Mouse (Mus musculus): ENCODE measurements around the gene Gm49369. TPM values are rescaled to one million over a fixed set of nuclear protein-coding genes. Genes with fewer than 3 reads are reported as not detected.

Gm49369 gene
- polyA plus RNA-seq, 2 experiments = 0.29 TPM; not detected in 1

DNA sequence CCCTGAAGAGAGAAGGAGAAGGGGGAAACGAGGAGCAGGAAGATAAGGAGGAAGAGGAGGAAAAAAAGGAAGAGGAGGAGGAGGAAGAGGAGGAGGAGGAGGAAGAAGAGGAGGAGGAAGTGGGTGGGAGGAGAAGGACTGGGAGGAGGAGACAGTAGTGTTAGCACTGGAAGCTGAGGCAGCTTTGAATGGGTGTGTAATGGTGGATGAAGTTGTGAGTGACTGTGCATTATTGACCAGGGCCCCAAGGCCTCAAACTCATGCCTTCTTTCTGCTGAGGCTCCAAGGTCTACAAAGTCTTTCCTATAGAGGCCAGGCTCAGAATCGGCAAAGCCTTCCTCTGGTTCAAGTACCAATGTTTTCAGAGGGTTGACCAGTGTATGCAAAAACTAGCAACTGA lies 39.4 kb upstream of the Gm49369 start:
- 56% methylated on average over 2 of the region's 2 CpGs for WGBS (ENCODE audit: insufficient replicate concordance)
- H3K9me3 ChIP-seq (ENCODE audit: control insufficient read depth, low read length) = no peaks in the 10 kb centered on the region
- H3K27ac ChIP-seq = peak overlapping the region; percentile 86
- no peaks in the 10 kb centered on the region for H3K27me3 ChIP-seq (ENCODE audit: control insufficient read depth, insufficient read depth, low read length)
- DNase-seq (ENCODE audit: low read depth in 3 of 3, low spot score in 3 of 3) (no peak), ATAC-seq (ENCODE audit: insufficient read depth) (peak; percentile 64)
- H3K36me3 ChIP-seq (replicated peaks; ENCODE audit: control insufficient read depth, insufficient read depth, low read depth) = no peaks in the 10 kb centered on the region
- peaks cover 36 to 37% of the 10 kb centered on the region in 2 experiments for H3K4me1 ChIP-seq (replicated peaks; ENCODE audit: control insufficient read depth in 2 of 2, insufficient read depth in 2 of 2, low read length in 1 of 2)
- TF ChIP-seq EP300 (IDR thresholded peaks at IDR 0.05; ENCODE audit: low read depth) = no peak
- no peak overlapping the region for H3K4me3 ChIP-seq (ENCODE audit: insufficient read depth in 1 of 2, low read depth in 2 of 2, low read length in 2 of 2)
- no peak overlapping the region for H3K9ac ChIP-seq (replicated peaks)
- H3K4me2 ChIP-seq (ENCODE audit: low read depth) = no peak overlapping the region

DNA sequence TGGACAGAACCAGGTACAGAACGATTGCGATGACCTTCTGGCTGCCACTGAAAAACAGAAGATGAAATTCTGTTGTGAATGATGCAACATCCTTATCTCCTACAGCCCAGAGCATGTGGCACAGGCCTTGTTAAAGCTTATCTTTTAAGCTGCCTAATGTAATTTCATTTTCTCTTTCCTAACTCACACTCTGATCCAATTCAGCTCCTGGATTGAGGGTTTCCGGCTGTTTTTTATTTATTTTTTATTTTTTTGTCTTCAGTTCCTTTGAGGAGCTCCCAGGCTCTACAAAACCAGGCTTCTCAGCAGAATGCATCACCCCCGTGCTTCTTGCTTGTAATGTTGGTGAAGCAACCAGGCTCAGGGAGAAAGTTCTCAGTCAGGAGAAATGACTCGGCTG lies 37.4 kb upstream of the Gm49369 start:
- Histone ChIP-seq H3K27me3 (ENCODE audit: control insufficient read depth, insufficient read depth, low read length) (no peaks in the 10 kb centered on the region), H3K4me3 (ENCODE audit: insufficient read depth in 1 of 2, low read depth in 2 of 2, low read length in 2 of 2) (peak overlapping the region in 1 of 2 experiments; percentile 38; a peak in 1 of 4 replicates), H3K9ac (replicated peaks) (peak overlapping the region; percentile 65), H3K4me1 (replicated peaks; ENCODE audit: control insufficient read depth in 2 of 2, insufficient read depth in 2 of 2, low read length in 1 of 2) (peaks cover 36 to 37% of the 10 kb centered on the region in 2 experiments), H3K4me2 (ENCODE audit: low read depth) (peak overlapping the region; percentile 58), H3K27ac (peak overlapping the region; percentile 86), H3K9me3 (ENCODE audit: control insufficient read depth, low read length) (no peaks in the 10 kb centered on the region), H3K36me3 (replicated peaks; ENCODE audit: control insufficient read depth, insufficient read depth, low read depth) (no peaks in the 10 kb centered on the region)
- ATAC-seq (ENCODE audit: insufficient read depth) (peak; percentile 83), DNase-seq (ENCODE audit: low read depth in 3 of 3, low spot score in 3 of 3) (peak; percentile 60 to 65 (median 61))
- 21% methylated on average over 5 of the region's 5 CpGs for WGBS (ENCODE audit: insufficient replicate concordance)
- TF ChIP-seq EP300 (IDR thresholded peaks at IDR 0.05; ENCODE audit: low read depth) = peak; percentile 96
- no peak for TF ChIP-seq CTCF (IDR thresholded peaks at IDR 0.05; ENCODE audit: low read depth)

DNA sequence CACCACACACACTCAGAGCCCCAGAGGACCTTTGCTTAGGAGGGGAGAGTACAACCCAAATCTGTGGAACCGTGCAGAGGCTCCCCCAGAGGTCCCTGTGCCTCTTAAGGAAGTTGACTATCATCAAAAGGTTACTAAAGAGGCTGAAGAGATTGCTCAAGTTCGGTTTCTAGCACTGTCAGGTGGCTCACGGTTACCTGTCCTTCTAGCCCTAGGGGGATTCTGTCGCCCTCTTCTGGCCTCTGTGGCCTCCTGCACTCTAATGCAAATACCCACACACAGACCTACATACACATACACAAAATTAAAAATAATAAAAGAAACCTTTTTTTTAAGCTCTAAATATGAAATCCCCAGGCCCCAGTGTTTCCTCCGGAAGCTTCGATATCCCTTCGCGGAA lies 36.2 kb upstream of the Gm49369 start:
- H3K27me3 ChIP-seq (ENCODE audit: control insufficient read depth, insufficient read depth, low read length) = no peaks in the 10 kb centered on the region
- H3K36me3 ChIP-seq (replicated peaks; ENCODE audit: control insufficient read depth, insufficient read depth, low read depth) = no peaks in the 10 kb centered on the region
- no peak overlapping the region for H3K4me2 ChIP-seq (ENCODE audit: low read depth)
- no peak for TF ChIP-seq EP300 (IDR thresholded peaks at IDR 0.05; ENCODE audit: low read depth)
- TF ChIP-seq CTCF (IDR thresholded peaks at IDR 0.05; ENCODE audit: low read depth) = peak; percentile 55
- H3K4me3 ChIP-seq (ENCODE audit: insufficient read depth in 1 of 2, low read depth in 2 of 2, low read length in 2 of 2) = no peak overlapping the region
- H3K9me3 ChIP-seq (ENCODE audit: control insufficient read depth, low read length) = no peaks in the 10 kb centered on the region
- no peak for DNase-seq (ENCODE audit: low read depth in 3 of 3, low spot score in 3 of 3)
- ATAC-seq (ENCODE audit: insufficient read depth) = no peak
- H3K27ac ChIP-seq = no peak overlapping the region
- peaks cover 37 to 39% of the 10 kb centered on the region in 2 experiments for H3K4me1 ChIP-seq (replicated peaks; ENCODE audit: control insufficient read depth in 2 of 2, insufficient read depth in 2 of 2, low read length in 1 of 2)
- WGBS (ENCODE audit: insufficient replicate concordance) = 86% methylated on average over 8 of the region's 8 CpGs
- H3K9ac ChIP-seq (replicated peaks) = no peak overlapping the region

DNA sequence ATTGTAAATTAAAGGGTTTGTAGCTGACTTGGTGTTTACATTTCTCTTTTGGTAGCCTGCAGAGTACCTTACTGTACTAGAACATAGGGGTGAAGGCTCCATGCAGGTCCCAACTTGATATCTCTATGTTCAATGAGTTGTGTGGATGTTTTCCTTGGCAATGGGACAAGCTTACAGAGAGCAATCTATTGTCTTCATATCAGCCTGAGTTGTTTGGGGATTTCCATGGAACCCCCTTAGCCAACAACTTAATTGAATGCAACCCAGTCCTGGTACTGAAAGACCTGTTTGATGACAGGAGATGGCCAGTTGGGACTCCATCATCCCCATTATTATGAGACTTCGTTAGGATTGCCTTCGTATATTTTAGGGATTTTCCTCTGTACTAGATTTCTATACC lies 35.6 kb upstream of the Gm49369 start:
- Histone ChIP-seq H3K36me3 (replicated peaks; ENCODE audit: control insufficient read depth, insufficient read depth, low read depth) (no peaks in the 10 kb centered on the region), H3K4me1 (replicated peaks; ENCODE audit: control insufficient read depth in 2 of 2, insufficient read depth in 2 of 2, low read length in 1 of 2) (peaks cover 42 to 45% of the 10 kb centered on the region in 2 experiments), H3K27ac (no peak overlapping the region), H3K4me2 (ENCODE audit: low read depth) (no peak overlapping the region), H3K27me3 (ENCODE audit: control insufficient read depth, insufficient read depth, low read length) (no peaks in the 10 kb centered on the region), H3K4me3 (ENCODE audit: insufficient read depth in 1 of 2, low read depth in 2 of 2, low read length in 2 of 2) (no peak overlapping the region), H3K9me3 (ENCODE audit: control insufficient read depth, low read length) (no peaks in the 10 kb centered on the region), H3K9ac (replicated peaks) (no peak overlapping the region)
- DNase-seq (ENCODE audit: low read depth in 3 of 3, low spot score in 3 of 3) (no peak), ATAC-seq (ENCODE audit: insufficient read depth) (no peak)
- 97% methylated on average over 2 of the region's 2 CpGs for WGBS (ENCODE audit: insufficient replicate concordance)
- TF ChIP-seq CTCF (IDR thresholded peaks at IDR 0.05; ENCODE audit: low read depth) = no peak

DNA sequence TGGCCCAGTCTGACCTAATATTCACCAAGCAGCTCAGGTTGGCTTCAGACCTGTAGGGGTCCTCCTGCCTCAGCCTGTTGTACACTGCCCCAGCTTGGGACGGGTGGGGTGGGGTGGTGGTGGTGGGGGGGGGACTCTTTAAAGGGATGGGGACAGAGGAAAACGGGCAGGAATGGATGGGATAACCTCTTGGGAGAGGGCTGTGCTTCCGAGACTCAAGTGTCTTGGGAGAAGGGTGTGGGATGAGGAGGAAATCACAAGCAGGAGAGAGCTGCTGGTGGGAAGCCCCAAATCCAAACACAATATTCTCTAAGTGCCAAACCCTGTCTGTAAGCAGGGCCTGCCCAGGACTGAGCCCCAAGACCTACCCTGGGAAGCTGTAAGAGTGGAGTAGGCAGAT lies 33.8 kb upstream of the Gm49369 start:
- 63% methylated on average over 3 of the region's 3 CpGs for WGBS (ENCODE audit: insufficient replicate concordance)
- H3K4me2 ChIP-seq (ENCODE audit: low read depth) = no peak overlapping the region
- H3K9ac ChIP-seq (replicated peaks) = no peak overlapping the region
- ATAC-seq (ENCODE audit: insufficient read depth) (no peak), DNase-seq (ENCODE audit: low read depth in 3 of 3, low spot score in 3 of 3) (no peak)
- no peaks in the 10 kb centered on the region for H3K36me3 ChIP-seq (replicated peaks; ENCODE audit: control insufficient read depth, insufficient read depth, low read depth)
- H3K4me3 ChIP-seq (ENCODE audit: insufficient read depth in 1 of 2, low read depth in 2 of 2, low read length in 2 of 2) = no peak overlapping the region
- peaks cover 30 to 35% of the 10 kb centered on the region in 2 experiments for H3K4me1 ChIP-seq (replicated peaks; ENCODE audit: control insufficient read depth in 2 of 2, insufficient read depth in 2 of 2, low read length in 1 of 2)
- H3K9me3 ChIP-seq (ENCODE audit: control insufficient read depth, low read length) = no peaks in the 10 kb centered on the region
- H3K27me3 ChIP-seq (ENCODE audit: control insufficient read depth, insufficient read depth, low read length) = no peaks in the 10 kb centered on the region
- TF ChIP-seq EP300 (IDR thresholded peaks at IDR 0.05; ENCODE audit: low read depth) (no peak), CTCF (IDR thresholded peaks at IDR 0.05; ENCODE audit: low read depth) (no peak)
- H3K27ac ChIP-seq = no peak overlapping the region
